Mouse (Mus musculus): ENCODE measurements at regions not wholly inside any gene's neighbourhood (a gene's known extent, or its start where the extent isn't known, plus 50 kb on each side); places are given as distances from the start of the nearest gene placed in this dataset.

- DNase-seq (ENCODE audit: low spot score): no peak
These were observed 134.7 kb upstream of the Fstl4 start for GRCm38 (mm10) chr11:52629776-52630175.

GRCm38 (mm10) chr11:52631579-52631978, 132.9 kb upstream of the Fstl4 start:
- no peak for DNase-seq (ENCODE audit: low spot score)

DNA sequence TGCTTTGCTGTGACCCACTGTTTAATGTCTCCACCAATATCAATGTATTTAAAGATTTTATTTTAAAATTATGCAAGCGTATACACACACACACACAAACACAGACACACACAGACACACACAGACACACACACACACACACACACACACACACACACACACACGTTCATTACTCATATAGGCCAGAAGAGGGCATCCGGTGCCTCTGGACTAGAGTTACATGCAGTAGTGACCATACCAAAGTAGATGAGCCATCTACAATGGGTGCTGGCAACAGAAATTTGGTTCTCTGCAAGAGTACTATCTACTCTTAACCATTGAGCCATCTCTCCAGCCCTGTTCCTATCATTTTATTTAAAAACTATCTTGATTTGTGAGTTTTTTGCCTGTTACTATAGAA, 130.2 kb upstream of the Fstl4 start:
- DNase-seq (ENCODE audit: low spot score): no peak

DNA sequence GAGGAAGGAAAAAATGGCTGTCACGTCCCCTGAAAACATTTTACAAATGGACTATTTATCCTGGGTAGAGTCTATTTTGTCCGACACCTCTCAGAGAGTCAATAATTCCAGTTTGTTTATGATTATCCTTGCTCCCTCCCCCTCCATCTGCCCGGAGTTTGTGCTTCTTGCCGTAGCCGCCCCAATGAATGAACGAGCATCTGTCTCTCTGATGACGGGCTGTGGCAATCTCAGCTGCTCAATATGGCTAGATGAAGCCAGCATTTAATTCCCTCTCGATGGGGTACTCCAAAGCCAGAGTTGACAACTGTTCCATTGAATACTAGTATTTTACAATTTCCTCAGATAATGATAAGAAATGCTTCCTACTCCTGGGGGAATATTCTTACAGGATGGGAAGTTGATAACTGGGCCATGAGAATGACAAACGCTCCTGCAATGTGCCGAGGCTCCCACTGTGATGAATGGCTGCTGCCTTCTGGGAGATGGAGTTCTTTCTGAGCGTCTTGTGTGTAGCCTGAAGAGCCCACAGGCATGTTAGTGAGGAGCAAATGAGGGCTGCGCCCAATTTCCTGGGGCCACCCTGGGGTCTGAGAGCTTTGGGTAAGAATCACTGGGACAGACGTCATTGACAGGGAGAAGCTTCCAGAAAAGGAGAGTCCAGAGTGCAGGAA, 128.6 kb upstream of the Fstl4 start:
- DNase-seq (ENCODE audit: low spot score): no peak

GRCm38 (mm10) chr11:52638939-52639338, 125.5 kb upstream of the Fstl4 start:
- DNase-seq (ENCODE audit: low spot score): no peak

DNA sequence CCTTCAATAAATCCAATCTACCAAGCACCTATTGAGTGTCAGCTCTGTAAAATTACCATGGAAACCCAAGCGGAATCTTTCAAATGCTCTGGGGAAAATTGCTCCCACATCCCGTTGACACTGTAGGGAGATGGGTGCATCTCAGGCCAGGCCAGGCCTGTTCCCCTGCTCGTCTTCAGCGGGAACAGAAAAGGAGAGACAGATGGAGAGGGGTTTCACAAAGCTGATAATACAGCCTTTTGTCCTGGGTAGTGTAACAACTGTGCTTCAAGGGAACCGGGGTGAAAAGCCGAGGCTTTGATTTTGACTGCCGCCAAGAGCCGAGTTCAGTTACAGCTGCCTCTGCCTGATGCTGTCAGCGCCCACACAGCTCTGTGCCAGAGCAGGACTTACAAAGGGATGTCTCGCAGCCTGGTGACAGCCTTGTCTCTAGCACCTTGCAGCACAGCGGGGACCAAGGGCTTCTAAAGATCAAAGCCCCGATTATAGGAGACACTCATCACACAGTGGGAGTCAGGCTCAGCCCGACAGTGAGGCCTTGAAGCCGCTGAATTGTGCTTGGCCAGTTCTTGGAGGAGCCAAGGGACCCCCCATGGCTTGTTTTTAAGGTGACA, 122.6 kb upstream of the Fstl4 start:
- peak; percentile 18 for DNase-seq (ENCODE audit: low spot score)

- no peak for DNase-seq (ENCODE audit: low spot score)
These were observed 120.2 kb upstream of the Fstl4 start for GRCm38 (mm10) chr11:52644081-52644768.

GRCm38 (mm10) chr11:52648176-52648839, 116.1 kb upstream of the Fstl4 start:
- peak; percentile 34 for DNase-seq (ENCODE audit: low spot score)

- DNase-seq (ENCODE audit: low spot score): peak; percentile 44
These were observed 115.5 kb upstream of the Fstl4 start for GRCm38 (mm10) chr11:52648849-52649400.

GRCm38 (mm10) chr11:52654640-52655039, 109.8 kb upstream of the Fstl4 start:
- no peak for DNase-seq (ENCODE audit: low spot score)

DNA sequence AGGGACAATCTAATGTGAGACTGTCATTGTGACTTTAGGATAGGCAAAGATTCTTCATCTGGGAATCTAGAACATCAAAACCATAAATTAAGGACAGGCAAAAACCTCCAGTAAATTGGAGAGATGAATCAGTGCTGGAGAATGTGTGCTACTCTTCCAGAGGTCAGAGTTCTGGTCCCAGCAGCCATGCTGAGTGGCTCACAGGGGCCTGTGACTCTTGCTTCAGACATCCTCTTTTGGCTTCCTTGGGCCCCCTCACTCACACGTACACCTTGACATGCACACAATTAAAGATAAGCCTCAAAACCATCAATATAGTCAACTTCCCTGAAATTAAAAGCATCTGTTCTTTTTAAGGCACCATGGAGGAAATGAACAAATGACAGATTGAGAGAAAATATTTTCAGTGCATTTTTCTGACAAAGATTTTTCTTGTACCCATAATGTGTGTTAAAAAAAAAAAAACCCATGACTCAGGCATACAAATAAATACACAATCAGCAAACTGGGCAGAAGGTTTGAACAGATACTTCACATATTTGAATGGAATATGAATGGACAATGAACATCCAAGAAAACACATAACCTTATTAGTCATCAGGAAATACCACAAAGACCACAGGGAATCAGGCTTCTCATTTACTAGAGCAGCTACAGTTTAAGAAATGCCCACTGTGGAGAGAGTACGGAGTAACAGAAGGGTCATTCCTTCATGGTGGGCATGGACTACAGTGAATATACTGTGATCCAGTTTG, 108.5 kb upstream of the Fstl4 start:
- no peak for DNase-seq (ENCODE audit: low spot score)

DNA sequence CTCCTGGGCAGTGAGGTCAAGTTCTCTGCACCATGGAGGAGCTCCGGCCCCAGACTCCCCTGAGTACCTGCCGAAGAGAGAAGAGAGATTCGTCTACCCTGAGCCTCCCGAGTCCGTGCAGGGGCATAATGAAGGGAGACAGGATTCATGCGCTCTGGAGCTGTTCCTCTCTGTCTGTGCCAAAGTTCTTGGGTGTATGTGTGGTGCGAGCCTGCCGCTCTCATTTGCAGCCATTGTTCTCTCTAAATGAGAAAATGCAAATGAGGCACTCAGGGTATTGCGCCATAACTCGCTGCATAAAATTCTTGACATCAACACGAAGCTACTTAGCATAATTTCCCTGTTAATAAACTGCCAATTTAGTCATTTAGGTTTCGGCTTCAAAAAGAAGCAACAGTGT, 103.2 kb upstream of the Fstl4 start:
- no peak for DNase-seq (ENCODE audit: low spot score)

DNA sequence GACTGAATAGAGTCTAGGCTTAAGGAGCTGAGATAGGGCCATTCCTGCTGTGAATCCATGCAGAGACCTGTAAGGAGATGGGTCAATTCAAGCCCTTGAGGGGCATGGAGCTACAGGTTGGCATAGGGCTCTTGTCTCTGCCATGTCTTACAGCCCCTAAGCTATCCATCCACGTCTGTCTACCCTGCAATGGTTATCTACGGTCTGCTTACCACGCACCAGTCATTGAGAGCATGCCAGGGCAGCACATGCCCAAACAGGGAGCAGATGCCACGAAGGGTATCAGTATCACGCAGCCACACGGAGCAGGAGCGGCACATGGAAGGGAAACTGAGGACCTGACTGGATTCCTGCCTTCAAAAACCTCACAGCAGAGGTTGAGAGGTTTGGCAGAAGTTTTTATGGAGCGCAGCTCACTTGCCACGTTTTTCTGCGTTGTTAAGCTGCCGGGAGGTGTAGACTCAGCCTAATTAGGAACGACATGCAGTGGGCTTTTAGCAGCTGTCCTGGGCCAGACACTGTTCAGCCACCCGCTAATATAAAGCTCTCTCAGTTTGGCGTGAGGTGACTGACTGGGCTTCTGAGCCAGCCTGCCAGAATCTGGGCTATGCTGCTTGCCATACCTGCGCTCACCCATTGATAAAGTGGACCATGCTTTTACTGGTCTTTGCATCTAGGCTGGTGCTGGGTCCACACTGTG, 102.4 kb upstream of the Fstl4 start:
- no peak for DNase-seq (ENCODE audit: low spot score)

GRCm38 (mm10) chr11:52665343-52665742, 99.1 kb upstream of the Fstl4 start:
- peak; percentile 39 for DNase-seq (ENCODE audit: low spot score)

DNA sequence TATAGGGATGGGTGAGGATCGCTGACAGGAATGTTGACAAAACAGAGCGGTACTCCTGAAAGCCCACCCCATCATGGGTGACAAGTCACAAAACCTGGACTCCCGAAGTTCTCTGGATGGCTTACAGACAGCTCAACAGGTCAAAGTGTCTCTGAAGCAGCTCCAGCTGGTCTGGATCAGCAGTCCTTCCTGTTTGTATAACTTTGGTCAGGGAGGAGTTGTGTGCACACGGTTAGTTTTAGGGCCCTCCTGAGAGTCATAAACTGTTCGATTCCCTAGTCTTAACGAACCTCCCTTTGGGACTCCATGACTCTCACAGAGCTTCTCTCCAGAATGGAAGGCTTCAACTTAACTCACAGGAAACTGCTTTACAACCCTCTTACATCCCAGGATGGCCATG, 89.4 kb upstream of the Fstl4 start:
- DNase-seq (ENCODE audit: low spot score): no peak

- DNase-seq (ENCODE audit: low spot score): no peak
These were observed 86.2 kb upstream of the Fstl4 start for GRCm38 (mm10) chr11:52678259-52678658.

- DNase-seq (ENCODE audit: low spot score): no peak
These were observed 79.0 kb upstream of the Fstl4 start for GRCm38 (mm10) chr11:52685436-52685835.

GRCm38 (mm10) chr11:52692701-52693100, 71.7 kb upstream of the Fstl4 start:
- no peak for DNase-seq (ENCODE audit: low spot score)

GRCm38 (mm10) chr11:52701682-52702081, 62.8 kb upstream of the Fstl4 start:
- DNase-seq (ENCODE audit: low spot score): no peak

DNA sequence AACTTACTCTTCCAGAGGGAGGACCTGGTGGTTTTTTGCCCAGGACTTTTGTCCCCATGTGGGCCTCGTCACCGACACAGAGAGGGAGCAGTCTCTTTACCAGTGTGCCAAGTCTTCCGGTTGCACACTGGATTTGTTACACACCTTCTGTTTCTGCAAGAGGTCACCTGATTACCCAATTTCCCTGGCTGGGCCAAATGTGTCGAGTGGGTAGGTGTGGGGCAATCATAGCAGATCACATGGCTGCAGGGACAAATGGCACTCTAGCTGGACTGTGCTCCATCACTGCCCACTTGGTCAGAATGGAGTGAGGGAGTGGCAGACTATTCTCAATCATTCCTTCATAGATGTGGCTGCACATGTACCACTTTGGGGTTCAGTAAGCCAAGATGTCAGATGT, 61.0 kb upstream of the Fstl4 start:
- no peak for DNase-seq (ENCODE audit: low spot score)

Measured in left cerebral cortex, adult 11 months (tissue).